Mouse (Mus musculus) retina, postnatal 7 days (tissue): ENCODE measurements at regions not wholly inside any gene's neighbourhood (a gene's known extent, or its start where the extent isn't known, plus 50 kb on each side); places are given as distances from the start of the nearest gene placed in this dataset.

Source experiments
- DNase-seq: peaks from one replicate; pipeline ENCODE4 v3.0.0-alpha.2; 2012; ENCODE audit warnings: low read depth, low spot score

- no peak for DNase-seq
Observed at GRCm38 (mm10) chr7:137875306-137875705, 437.9 kb downstream of the Glrx3 start.

GRCm38 (mm10) chr7:137879296-137879695 is 441.9 kb downstream of the Glrx3 start:
- no peak for DNase-seq

- no peak for DNase-seq
Observed at GRCm38 (mm10) chr7:137882876-137883275, 445.5 kb downstream of the Glrx3 start.

- DNase-seq, result no peak
Observed at GRCm38 (mm10) chr7:137883701-137884100, 446.3 kb downstream of the Glrx3 start.

GRCm38 (mm10) chr7:137885146-137885545 is 447.7 kb downstream of the Glrx3 start:
- no peak for DNase-seq

- DNase-seq, result no peak
Observed at GRCm38 (mm10) chr7:137888731-137889130, 451.3 kb downstream of the Glrx3 start.

- DNase-seq, result no peak
Observed at GRCm38 (mm10) chr7:137906424-137907060, 469.1 kb downstream of the Glrx3 start.

GRCm38 (mm10) chr7:137909456-137909855 is 472.0 kb downstream of the Glrx3 start:
- no peak for DNase-seq

GRCm38 (mm10) chr7:137913551-137914105 is 476.2 kb downstream of the Glrx3 start:
- no peak for DNase-seq

- no peak for DNase-seq
Observed at GRCm38 (mm10) chr7:137914506-137914905, 477.1 kb downstream of the Glrx3 start.

- DNase-seq, result no peak
Observed at GRCm38 (mm10) chr7:137916351-137916750, 478.9 kb downstream of the Glrx3 start.

- peak; percentile 79 for DNase-seq
Observed at GRCm38 (mm10) chr7:137924464-137925167, 472.9 kb downstream of the Tcerg1l start.

- no peak for DNase-seq
Observed at GRCm38 (mm10) chr7:137925656-137926055, 471.9 kb downstream of the Tcerg1l start.

- no peak for DNase-seq
Observed at GRCm38 (mm10) chr7:137927371-137927770, 470.2 kb downstream of the Tcerg1l start.

- DNase-seq, result no peak
Observed at GRCm38 (mm10) chr7:137930200-137930599, 467.3 kb downstream of the Tcerg1l start.

GRCm38 (mm10) chr7:137935896-137936295 is 461.6 kb downstream of the Tcerg1l start:
- DNase-seq, result no peak

- DNase-seq, result no peak
Observed at GRCm38 (mm10) chr7:137939116-137939515, 458.4 kb downstream of the Tcerg1l start.

- no peak for DNase-seq
Observed at GRCm38 (mm10) chr7:137940084-137940483, 457.4 kb downstream of the Tcerg1l start.

- DNase-seq, result no peak
Observed at GRCm38 (mm10) chr7:137944991-137945390, 452.5 kb downstream of the Tcerg1l start.

GRCm38 (mm10) chr7:137947424-137947823 is 450.1 kb downstream of the Tcerg1l start:
- no peak for DNase-seq

GRCm38 (mm10) chr7:137957354-137957753 is 440.2 kb downstream of the Tcerg1l start:
- no peak for DNase-seq

GRCm38 (mm10) chr7:137957848-137958247 is 439.7 kb downstream of the Tcerg1l start:
- no peak for DNase-seq
